Mouse (Mus musculus) frontal cortex, postnatal 25 days (tissue): ENCODE measurements around the gene Bmpr1b.
"Not testable (repeated sequence)": the region's sequence is repeated elsewhere in the genome, so short reads cannot be mapped to it uniquely, and the experiment has no call there.

Experiments used
- DNase-seq, 2 experiments: peaks; one replicate each; pipeline ENCODE4 v3.0.0; 2022; ENCODE audit warnings: low spot score in 2 of 2

Bmpr1b gene

DNA sequence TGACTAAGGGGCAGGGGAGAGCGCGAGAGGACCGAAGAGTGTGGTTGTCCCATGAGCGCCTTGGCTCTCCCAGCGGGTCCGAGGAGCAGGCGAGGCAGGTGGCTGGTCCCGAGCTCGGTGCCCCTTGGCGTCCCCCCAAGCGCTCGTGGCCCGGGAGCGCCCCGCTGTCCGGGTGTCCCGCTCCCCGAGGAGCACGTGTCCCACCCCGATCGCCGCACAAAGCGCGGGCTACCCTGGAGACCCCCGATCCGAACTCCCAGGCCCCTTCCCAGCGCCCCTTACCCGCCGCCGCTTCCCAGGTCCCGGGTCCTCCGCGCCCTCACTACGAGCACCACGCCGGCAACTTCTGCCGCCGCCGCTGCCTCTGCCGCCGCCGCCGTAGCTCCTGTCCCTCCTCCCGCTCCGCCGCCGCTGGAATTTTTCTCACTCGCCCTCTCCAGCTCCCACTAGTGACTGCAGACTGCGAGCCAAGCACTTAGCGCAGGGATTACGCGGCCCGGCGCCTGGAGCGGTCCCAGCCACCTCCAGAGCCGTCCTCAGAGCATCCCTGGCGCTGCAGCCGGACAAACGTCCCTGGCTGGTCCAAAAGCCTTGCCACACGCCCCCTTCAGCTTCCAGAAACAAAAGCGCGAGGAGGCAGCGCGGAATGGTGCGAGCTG is at the start of gene Bmpr1b:
Gene Bmpr1b (minus strand): TSS at position 563 of the 659 bp plus-strand sequence.
- peak; percentile 47 to 61 for DNase-seq

DNA sequence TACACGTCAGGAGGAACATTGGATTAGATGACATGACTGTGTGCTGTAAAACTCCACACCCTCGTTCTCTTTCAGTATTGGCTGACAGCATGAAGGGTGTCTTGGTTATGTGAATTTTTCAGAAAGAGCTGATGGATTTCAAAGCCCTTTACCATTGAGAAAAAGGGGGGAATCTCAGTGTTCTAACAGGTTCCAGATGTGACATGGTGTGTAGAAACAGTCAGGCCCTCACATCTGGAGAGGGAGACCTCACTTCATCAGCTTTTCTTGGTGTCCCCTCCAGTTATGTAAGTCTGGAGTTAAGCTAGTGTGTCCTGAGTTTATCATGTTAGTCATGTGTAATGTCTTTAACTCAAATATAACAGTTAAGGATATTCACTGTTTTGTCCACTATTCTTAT is 43.6 kb upstream of the Bmpr1b start:
- DNase-seq = no peak

DNA sequence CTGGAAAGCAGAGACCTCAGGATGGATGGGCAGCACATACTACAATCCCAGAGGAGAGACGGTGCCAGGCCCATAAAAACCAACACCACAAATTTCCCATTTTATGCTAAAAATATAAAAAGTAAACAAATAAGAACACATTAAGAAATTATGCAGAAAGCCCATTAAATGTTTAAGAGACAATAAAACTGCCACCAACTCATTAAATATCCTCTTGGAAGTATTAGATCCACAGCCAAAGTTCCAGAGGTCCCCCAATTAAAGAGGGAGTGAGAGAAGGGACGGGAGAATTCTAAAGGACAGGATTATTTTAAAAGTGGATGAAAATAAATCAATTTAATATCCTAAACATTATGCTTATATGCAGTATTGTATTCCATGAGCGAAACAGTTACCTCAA is 43.0 kb upstream of the Bmpr1b start:
- no peak for DNase-seq

DNA sequence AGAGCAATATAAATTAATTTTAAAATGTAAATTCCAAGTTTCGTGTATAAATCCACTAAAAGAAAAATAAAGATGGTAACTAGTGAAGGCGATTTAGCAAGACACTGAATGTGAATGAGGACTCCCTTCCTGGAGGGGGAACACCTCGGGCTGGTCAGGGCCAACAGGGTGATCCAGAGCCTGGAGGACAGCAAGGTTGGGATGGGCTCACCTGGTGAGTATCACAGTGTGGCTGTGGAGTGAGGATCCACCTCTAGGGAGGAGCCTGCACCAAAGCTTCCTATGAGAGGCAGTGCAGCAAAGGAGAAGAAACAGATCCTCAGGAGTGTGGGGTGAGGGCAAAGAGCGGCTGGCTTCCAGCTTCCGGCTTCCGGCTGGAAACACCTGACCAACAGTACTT is 40.8 kb upstream of the Bmpr1b start:
- no peak for DNase-seq

DNA sequence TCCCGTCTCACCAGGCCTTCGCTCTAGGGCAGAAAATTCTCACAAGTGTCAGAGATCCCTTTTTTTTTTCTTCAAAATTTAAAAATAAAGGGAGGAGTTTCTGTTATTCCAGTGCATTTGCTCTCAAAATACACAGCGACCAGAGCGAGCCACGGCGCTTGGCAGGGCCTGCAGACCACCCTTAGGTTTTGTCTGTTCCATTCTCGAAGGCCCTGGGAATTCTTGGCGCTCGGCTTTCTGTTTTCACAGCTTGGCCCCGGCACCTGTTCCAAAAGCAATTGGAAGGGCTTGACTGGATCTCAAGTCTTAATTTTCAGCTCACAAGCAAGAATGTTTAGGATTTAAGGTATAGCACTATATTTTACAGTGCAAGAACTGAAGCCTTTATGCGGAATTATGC is 39.8 kb upstream of the Bmpr1b start:
- DNase-seq = no peak

DNA sequence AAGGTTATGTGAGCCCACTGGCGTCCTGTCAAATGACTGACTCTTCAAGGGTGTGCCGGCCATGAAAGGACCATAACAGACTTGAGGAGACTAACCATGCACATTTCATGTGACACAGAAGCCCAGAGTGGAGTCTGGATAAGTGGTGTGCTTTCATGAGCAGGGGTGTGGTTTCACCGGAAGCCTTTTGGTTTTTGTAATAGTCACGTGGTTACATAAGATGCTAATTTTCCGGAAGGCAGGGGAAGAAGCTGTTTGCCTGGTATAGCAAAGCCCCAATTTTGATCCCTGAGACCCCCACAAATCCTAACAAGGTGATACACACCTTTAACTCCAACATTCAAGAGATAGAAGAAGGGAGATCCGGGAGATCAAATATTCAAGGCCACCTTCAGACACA is 38.3 kb upstream of the Bmpr1b start:
- DNase-seq = no peak

DNA sequence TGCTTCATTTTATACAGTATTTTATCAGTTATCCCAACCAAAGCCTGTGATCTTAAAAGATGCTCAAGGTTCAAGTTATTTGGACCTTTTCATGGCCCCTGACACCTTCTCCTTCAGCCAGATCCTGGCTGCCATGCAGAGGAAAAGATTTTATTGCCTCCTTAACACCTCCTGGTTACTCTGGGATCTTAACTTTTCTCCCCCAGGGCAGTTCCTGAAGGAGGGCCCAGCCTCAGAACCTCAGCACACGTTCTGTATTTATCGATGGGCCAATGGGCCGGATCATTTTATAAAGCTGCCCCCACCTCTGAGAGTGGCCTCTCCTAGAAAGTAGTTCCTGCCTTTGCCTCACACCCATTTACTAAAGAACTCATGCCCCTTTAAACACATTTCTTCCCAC is 37.1 kb upstream of the Bmpr1b start:
- no peak for DNase-seq

DNA sequence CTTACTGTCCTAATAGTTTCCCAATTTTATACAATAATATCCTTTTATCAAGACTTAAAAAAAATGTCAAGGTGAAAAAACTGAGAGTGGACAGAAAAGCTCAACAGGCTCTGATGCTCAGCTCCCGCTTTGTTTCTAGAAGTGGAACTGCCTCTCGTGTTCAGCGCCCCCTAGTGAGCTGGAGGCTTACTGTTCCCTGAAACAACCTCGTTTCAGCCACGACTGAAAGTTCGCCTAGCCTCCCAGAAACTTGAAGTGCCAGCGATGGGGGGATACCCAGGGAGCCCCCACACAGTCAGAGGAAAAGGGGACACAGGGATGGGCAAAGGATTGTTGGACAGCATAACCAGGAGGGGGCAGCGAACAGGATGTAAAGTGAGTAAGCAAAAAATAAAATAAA is 26.9 kb upstream of the Bmpr1b start:
- no peak for DNase-seq

DNA sequence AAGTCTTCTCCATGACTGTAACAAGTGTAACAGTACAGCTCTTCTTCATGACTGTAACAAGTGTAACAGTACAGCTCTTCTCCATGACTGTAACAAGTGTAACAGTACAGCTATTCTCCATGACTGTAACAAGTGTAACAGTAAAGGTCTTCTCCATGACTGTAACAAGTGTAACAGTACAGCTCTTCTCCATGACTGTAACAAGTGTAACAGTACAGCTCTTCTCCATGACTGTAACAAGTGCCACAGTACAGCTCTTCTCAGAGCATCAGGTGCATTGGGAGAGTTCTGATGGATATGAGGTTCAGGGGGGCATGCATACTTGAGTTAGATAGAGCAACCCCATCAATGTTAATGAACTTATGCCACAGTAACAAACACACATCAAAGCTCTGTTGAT is 22.4 kb upstream of the Bmpr1b start:
- not testable (repeated sequence) for DNase-seq

DNA sequence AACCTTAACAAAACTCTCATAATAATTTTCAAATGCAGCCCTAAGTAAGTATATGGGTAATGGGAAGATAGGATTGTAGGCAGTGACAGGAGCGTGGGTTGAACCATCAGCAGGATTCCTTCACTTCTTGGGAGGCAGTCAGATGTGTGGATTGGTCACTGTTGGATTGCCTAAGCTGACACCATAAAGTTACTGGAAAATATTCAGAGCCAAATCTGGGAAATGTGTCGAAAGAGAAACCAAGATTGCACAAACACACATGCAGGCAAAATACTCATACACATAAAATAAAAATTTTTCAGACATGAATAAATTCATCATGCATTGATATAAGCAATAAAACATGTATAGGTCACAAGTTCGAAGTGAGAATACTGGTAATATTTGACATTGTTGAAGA is 17.3 kb upstream of the Bmpr1b start:
- DNase-seq = no peak

DNA sequence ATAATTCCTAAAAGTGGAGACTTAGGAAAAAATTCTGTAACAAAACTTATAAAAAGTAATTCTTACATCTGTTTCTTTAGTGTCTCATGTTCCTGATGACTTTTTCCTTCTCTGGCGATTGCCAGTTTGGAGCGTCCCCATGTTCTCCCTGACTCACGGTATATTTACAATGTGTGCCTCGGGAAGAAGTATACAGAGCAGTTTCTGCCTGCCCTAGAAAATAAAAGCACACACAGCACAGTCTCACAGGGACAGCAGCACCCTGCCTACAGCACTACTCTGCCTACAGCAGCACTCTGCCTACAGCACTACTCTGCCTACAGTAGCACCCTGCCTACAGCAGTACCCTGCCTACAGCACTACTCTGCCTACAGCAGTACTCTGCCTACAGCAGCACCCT is 4.8 kb upstream of the Bmpr1b start:
- DNase-seq = no peak

DNA sequence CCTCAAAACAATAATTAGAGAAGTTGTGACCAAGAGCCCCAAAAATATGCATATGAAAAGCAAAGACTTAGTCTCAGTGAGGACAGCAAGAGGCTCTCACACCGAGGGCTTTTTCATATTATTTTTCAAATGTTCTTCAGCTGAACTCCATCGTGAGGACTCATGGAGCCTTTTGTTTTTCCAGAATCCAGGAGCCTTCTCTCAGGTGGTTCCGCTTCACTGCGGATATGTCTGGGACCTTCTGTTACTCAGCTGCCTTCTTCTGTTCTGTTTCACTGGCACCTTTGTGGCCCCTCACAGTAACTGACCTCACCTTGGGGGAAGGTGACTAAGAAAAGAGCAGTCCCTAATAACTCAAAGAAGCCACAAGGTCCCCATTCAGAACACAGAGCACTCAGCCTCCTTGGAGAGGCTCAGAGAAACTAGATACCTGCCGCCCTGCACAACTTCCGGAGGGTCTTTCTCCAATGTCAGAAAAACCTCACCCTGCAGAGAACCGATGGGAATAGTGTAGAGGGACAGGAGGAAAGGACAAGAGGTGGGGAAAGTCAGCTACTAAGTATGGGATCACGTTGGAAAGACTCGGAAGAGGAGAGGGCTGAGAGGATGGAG is 868 bp downstream of the Bmpr1b start:
- no peak for DNase-seq

DNA sequence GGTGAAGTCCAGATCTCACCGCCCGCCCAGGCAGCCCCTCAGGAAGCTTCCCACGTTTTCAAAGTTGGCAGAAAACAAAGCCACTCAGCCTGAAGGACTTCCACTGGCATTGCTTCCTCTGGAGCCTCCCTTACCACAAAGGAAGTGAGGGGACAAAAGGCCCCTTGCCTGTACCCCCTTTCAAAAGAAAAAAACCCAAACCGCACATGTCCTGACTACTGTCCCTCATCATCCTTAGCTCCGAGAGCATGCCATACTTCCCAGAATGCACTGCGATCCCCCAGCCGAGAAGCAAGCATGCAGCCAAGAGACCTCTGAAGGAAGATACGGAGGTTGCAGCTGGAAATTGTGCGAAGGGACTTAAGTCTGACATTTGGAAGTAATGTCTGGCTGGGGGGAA is 4.2 kb downstream of the Bmpr1b start:
- no peak for DNase-seq

DNA sequence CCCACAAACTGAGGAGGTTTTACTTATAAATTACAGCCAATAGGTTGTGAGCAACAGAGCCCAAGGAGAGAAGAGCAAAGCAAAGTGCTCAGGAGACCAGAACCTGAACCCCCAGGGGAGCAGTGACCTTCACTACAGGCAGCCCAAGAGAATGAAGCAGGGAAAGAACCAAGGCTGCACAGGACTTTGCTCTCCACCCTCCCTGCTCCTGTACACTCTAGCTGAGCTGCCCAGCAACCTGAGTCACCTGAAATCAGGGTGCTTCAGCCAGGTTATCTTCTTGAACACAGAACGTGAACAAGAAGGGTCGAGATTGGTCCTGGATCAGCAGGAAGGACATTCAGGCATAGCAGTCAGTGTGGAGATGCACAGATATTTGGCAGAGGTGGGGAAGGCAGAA is 5.3 kb downstream of the Bmpr1b start:
- DNase-seq = no peak

DNA sequence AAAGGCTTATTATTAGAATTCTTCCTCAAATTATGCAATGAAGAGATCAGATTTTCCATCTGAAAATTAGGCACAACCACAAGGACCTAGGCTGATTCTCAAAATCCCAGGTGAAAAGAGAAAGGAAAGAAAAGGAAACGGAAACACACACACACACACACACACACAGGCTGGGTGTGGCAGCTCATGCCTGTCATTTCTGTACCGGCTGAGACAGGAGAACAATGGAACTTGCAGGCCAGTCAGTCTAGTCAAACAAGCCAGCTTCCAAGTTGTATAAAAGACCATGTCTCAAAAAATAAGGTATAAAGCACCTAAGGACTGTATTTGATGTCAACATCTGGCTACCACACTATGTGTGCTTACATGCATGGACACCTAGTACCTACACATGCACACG is 7.8 kb downstream of the Bmpr1b start:
- DNase-seq = no peak

DNA sequence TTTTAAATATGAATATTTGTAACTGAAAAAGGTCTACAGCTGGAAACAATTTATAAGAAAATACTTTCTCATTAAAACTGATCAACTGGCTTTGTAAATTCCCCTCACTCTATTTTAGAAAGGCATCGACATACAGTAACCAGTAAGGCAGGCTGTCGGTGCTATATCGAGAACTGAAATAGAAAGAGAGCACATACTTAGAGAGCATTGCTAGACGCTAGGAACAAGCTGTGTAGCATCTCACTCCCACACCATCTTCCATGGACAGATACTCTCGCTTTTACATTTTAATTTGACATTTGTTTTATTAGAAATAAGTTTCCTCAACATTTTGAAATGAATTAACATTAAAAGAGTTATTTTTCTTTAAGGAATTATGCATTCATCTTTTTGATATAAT is 17.2 kb downstream of the Bmpr1b start:
- no peak for DNase-seq

DNA sequence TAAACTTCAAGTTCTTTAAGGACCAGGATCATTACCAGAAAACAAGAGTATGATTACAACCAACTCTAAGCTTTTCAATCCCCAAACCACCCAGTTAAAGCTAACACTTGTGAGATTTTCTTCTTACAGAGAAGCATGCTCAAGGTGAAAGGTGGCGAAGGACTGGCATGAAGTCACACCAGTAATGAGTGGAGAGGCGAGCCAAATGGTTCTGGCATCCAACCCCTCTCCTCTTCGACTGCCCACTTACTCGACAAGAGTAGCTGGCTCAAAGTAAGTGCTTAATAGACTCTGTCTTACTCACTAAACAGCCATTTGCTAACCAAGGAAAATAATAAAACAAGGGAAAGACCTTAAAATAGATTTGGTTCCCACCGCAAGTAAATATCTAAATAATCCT is 30.4 kb downstream of the Bmpr1b start:
- no peak for DNase-seq

DNA sequence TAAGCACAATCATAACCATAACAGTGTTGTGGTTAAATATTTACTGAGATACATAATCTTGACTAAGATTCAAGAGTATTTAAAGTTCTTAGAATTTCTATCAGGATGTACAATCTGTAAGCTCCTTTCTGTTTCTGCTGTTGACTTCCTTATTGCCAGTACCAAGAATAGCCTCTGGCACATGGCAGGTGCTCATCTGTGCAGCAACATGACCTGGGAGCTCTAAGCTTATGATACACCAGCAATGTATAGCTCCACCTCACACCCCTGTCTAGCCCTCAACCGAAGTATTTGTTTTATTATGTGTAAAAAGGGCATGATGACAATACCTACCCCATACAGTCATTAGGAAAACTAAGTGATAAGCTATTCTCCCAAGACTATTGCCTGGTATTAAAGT is 42.8 kb downstream of the Bmpr1b start:
- no peak for DNase-seq

DNA sequence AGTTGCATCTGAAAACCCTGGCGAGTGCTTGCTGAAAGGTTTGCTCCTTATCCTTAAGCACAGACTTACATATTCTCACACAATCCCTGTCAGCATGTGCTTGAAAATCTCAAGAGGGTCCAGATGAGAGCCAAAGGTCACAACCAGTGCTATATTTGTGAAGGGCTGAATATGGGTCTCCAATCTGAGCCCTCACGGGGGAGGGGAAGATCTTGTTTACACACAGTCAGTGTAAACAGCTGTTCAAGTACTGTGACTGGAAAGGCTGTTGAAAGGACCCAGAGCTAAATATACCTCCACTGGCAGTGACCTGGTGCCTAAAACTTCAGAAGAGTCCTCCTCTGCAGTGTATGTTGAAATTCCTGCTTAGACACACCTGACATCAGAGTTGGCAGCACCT is 43.7 kb downstream of the Bmpr1b start:
- DNase-seq = no peak

DNA sequence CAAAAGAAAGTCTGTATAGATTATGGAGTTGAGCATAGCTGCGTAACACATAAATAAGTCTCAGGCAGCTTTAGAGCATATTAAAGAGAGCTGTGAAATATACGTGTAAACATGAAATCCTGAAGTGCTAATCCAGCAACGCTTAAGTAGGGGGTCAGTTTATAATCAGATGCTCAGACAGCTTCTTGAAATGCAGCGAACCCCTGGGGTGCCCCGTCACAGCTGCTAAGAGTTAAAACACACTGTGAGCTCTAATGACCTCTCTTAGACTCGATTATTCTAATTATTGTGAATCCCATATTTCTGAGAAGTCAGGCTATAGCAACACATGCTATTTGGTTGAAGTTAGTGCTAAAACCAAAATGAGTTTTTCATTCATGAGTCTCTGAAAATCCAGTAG is 45.0 kb downstream of the Bmpr1b start:
- no peak for DNase-seq

DNA sequence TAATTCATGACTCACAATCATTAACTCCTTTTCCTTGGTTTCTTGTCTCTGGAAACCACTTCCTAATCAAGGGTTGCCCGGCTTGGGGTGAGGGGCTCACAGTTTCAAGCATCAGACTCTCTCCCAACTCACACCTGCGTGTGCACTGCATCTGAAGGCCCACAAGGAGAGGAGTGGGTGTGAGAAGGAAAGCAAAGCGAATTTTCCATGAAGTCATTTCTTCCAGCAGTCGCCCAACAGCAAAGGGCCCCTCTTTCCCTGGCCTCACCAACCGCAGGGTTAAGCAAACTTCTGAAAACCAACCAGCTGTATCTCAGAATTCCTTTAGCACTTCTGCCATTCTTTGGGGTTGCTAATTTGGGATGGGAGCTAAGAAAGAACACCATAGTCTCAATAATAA is 46.8 kb downstream of the Bmpr1b start:
- DNase-seq = no peak

DNA sequence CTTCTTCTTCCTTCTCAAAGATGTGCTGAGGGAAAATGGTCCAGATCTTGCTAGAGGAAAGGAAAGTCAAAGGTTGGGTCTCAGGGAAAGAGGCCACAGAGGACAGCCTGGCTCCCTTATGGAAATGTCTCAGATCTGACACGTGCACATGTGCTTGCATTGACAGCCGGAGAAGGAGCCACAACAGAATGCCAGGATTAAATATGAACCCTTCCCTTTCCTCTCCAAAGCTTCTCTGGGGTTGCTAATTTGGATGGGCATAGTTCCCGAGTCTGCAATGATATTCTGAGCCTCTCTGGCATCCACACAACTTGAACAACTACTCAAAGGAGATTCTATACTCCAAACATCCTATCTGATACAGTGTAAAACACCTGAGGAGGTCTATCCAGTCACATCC is 48.4 kb downstream of the Bmpr1b start:
- no peak for DNase-seq

DNA sequence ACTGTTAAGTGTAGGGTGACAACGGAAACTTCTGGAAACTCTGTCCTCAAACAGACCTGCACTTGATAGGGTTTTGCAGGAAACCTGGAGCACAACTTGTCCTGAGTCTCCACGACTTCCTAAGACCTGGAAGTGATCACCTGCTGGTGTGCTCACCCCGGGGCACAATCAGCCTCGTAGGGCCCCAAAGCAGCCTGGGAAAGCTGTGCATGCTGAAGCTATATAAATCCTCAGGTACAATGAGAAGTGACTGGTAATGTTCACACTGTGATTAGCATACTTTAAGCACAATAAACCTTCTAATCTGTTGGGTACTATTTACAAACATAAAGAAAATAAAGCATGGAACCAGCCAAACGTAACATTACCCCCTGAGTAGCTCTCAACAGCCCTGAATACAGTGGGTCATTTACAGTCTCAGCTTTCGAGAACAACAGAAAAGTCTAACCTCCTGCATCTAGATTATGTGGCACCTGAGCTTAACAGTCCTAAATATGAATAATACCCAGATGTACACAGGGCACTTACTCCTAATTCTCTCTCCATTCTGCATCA is 54.4 kb downstream of the Bmpr1b start:
- DNase-seq = no peak

DNA sequence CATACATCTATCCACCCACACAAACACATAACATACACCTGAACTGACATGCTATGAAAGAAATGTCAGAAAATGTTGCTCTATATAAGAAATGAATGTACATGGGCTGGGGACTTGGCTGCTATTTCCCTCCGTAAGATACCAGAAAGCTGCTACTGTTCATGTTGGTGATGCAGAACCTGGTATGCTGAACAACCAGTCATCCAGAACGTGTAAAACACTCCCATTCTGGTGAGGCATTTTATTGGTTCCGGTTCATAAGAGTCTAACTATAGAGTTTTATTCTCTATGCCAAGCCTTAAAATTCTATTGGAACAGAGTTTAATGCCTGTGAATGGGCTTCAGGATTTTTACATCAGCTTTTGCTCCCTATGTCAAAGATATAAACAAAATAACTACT is 55.0 kb downstream of the Bmpr1b start:
- no peak for DNase-seq
